Mouse (Mus musculus): Measurements from ENCODE around the gene Slc27a3.

- no peak for TF ChIP-seq CTCF (IDR thresholded peaks at IDR 0.05; ENCODE audit: extremely low read depth, insufficient read depth, insufficient read length, insufficient replicate concordance)
- TF ChIP-seq POLR2A (IDR thresholded peaks at IDR 0.05; ENCODE audit: low read depth, low read length): no peak
These were observed 23.3 kb upstream of the Slc27a3 start for GRCm38 (mm10) chr3:90413011-90413396.
